Mouse (Mus musculus): ENCODE measurements around the gene Rgmb. TPM values are rescaled to one million over a fixed set of nuclear protein-coding genes. Genes with fewer than 3 reads are reported as not detected.

The Rgmb gene
- polyA plus RNA-seq, 1 experiment from 2014 or later, result 50.8 TPM

- no peak overlapping the region for H3K4me2 ChIP-seq (ENCODE audit: low read length)
- H3K27me3 ChIP-seq (replicated peaks; ENCODE audit: control insufficient read depth, insufficient read depth, low read length), result no peaks in the 10 kb centered on the region
- 18% methylated on average over 8 of the region's 8 CpGs for WGBS
- no peak for ATAC-seq
- H3K4me3 ChIP-seq (ENCODE audit: low read length), result no peak overlapping the region
- H3K9me3 ChIP-seq (ENCODE audit: control insufficient read depth, low read length), result no peaks in the 10 kb centered on the region
- no peaks in the 10 kb centered on the region for H3K36me3 ChIP-seq (ENCODE audit: control insufficient read depth, insufficient read depth, low read length)
- H3K27ac ChIP-seq (ENCODE audit: low read depth, low read length), result no peak overlapping the region
- peaks cover 8% of the 10 kb centered on the region for H3K4me1 ChIP-seq (ENCODE audit: control insufficient read depth, insufficient read depth, low read depth, low read length)
- H3K9ac ChIP-seq (ENCODE audit: low read depth, low read length), result no peak overlapping the region
Measured at GRCm38 (mm10) chr17:15831810-15832209, 971 bp upstream of the Rgmb start.

GRCm38 (mm10) chr17:15830171-15830765 is 571 bp downstream of the Rgmb start:
- Histone ChIP-seq H3K9ac (ENCODE audit: low read depth, low read length) (peak overlapping the region; percentile 84), H3K4me2 (ENCODE audit: low read length) (peak overlapping the region; percentile 90), H3K9me3 (ENCODE audit: control insufficient read depth, low read length) (no peaks in the 10 kb centered on the region), H3K4me1 (ENCODE audit: control insufficient read depth, insufficient read depth, low read depth, low read length) (peaks cover 8% of the 10 kb centered on the region), H3K36me3 (ENCODE audit: control insufficient read depth, insufficient read depth, low read length) (no peaks in the 10 kb centered on the region), H3K27me3 (replicated peaks; ENCODE audit: control insufficient read depth, insufficient read depth, low read length) (no peaks in the 10 kb centered on the region), H3K27ac (ENCODE audit: low read depth, low read length) (peak overlapping the region; percentile 91), H3K4me3 (ENCODE audit: low read length) (peak overlapping the region; percentile 73)
- WGBS, result 1% methylated on average over 33 of the region's 34 CpGs
- no peak for ATAC-seq

GRCm38 (mm10) chr17:15829198-15830170 is 1.4 kb downstream of the Rgmb start:
- ATAC-seq, result peak; percentile 6; the same call in 1 of the 2 replicates
- WGBS, result 1% methylated on average over 20 of the region's 20 CpGs

GRCm38 (mm10) chr17:15828131-15828917 is 2.5 kb downstream of the Rgmb start:
- Histone ChIP-seq H3K36me3 (ENCODE audit: control insufficient read depth, insufficient read depth, low read length) (no peaks in the 10 kb centered on the region), H3K4me3 (ENCODE audit: low read length) (peak overlapping the region; percentile 73), H3K27me3 (replicated peaks; ENCODE audit: control insufficient read depth, insufficient read depth, low read length) (no peaks in the 10 kb centered on the region), H3K9me3 (ENCODE audit: control insufficient read depth, low read length) (no peaks in the 10 kb centered on the region), H3K4me2 (ENCODE audit: low read length) (peak overlapping the region; percentile 93), H3K27ac (ENCODE audit: low read depth, low read length) (peak overlapping the region; percentile 91; the same call in 1 of the 2 replicates), H3K4me1 (ENCODE audit: control insufficient read depth, insufficient read depth, low read depth, low read length) (peaks cover 18% of the 10 kb centered on the region), H3K9ac (ENCODE audit: low read depth, low read length) (no peak overlapping the region)
- 38% methylated on average over 8 of the region's 8 CpGs for WGBS
- ATAC-seq, result no peak

More at GRCm38 (mm10) chr17:15829198-15830170, 1.4 kb downstream of the Rgmb start:
- Histone ChIP-seq H3K9ac (ENCODE audit: low read depth, low read length) (peak overlapping the region; percentile 84), H3K4me1 (ENCODE audit: control insufficient read depth, insufficient read depth, low read depth, low read length) (peaks cover 14% of the 10 kb centered on the region), H3K4me2 (ENCODE audit: low read length) (peak overlapping the region; percentile 90), H3K4me3 (ENCODE audit: low read length) (peak overlapping the region; percentile 73), H3K27me3 (replicated peaks; ENCODE audit: control insufficient read depth, insufficient read depth, low read length) (no peaks in the 10 kb centered on the region), H3K27ac (ENCODE audit: low read depth, low read length) (peak overlapping the region; percentile 91), H3K9me3 (ENCODE audit: control insufficient read depth, low read length) (no peaks in the 10 kb centered on the region), H3K36me3 (ENCODE audit: control insufficient read depth, insufficient read depth, low read length) (no peaks in the 10 kb centered on the region)

- peak overlapping the region; percentile 93 for H3K4me2 ChIP-seq (ENCODE audit: low read length)
- peaks cover 26% of the 10 kb centered on the region for H3K4me1 ChIP-seq (ENCODE audit: control insufficient read depth, insufficient read depth, low read depth, low read length)
- no peaks in the 10 kb centered on the region for H3K27me3 ChIP-seq (replicated peaks; ENCODE audit: control insufficient read depth, insufficient read depth, low read length)
- H3K9me3 ChIP-seq (ENCODE audit: control insufficient read depth, low read length), result no peaks in the 10 kb centered on the region
- no peaks in the 10 kb centered on the region for H3K36me3 ChIP-seq (ENCODE audit: control insufficient read depth, insufficient read depth, low read length)
- under 1% methylated on average over 18 of the region's 18 CpGs for WGBS
- peak overlapping the region; percentile 63 for H3K9ac ChIP-seq (ENCODE audit: low read depth, low read length)
- ATAC-seq, result peak; percentile 46
- peak overlapping the region; percentile 98 for H3K4me3 ChIP-seq (ENCODE audit: low read length)
- H3K27ac ChIP-seq (ENCODE audit: low read depth, low read length), result peak overlapping the region; percentile 79
Measured at GRCm38 (mm10) chr17:15826928-15827327, 3.9 kb downstream of the Rgmb start.

GRCm38 (mm10) chr17:15826444-15826909 is 4.4 kb downstream of the Rgmb start:
- Histone ChIP-seq H3K4me2 (ENCODE audit: low read length) (peak overlapping the region; percentile 93), H3K36me3 (ENCODE audit: control insufficient read depth, insufficient read depth, low read length) (no peaks in the 10 kb centered on the region), H3K27me3 (replicated peaks; ENCODE audit: control insufficient read depth, insufficient read depth, low read length) (no peaks in the 10 kb centered on the region), H3K27ac (ENCODE audit: low read depth, low read length) (peak overlapping the region; percentile 93), H3K9me3 (ENCODE audit: control insufficient read depth, low read length) (no peaks in the 10 kb centered on the region), H3K4me1 (ENCODE audit: control insufficient read depth, insufficient read depth, low read depth, low read length) (peaks cover 26% of the 10 kb centered on the region), H3K9ac (ENCODE audit: low read depth, low read length) (peak overlapping the region; percentile 96), H3K4me3 (ENCODE audit: low read length) (peak overlapping the region; percentile 98)
- ATAC-seq, result peak; percentile 94
- under 1% methylated on average over 31 of the region's 34 CpGs for WGBS

- H3K4me2 ChIP-seq (ENCODE audit: low read length), result peak overlapping the region; percentile 93
Measured at GRCm38 (mm10) chr17:15825481-15826396, 5.1 kb downstream of the Rgmb start.

GRCm38 (mm10) chr17:15824854-15825253 is 6.0 kb downstream of the Rgmb start:
- Histone ChIP-seq H3K9me3 (ENCODE audit: control insufficient read depth, low read length) (no peaks in the 10 kb centered on the region), H3K4me3 (ENCODE audit: low read length) (peak overlapping the region; percentile 98), H3K27me3 (replicated peaks; ENCODE audit: control insufficient read depth, insufficient read depth, low read length) (no peaks in the 10 kb centered on the region), H3K36me3 (ENCODE audit: control insufficient read depth, insufficient read depth, low read length) (no peaks in the 10 kb centered on the region), H3K9ac (ENCODE audit: low read depth, low read length) (peak overlapping the region; percentile 96), H3K27ac (ENCODE audit: low read depth, low read length) (peak overlapping the region; percentile 40), H3K4me1 (ENCODE audit: control insufficient read depth, insufficient read depth, low read depth, low read length) (peaks cover 30% of the 10 kb centered on the region), H3K4me2 (ENCODE audit: low read length) (peak overlapping the region; percentile 93)
- ATAC-seq, result no peak
- WGBS, result 16% methylated on average over 3 of the region's 3 CpGs

More at GRCm38 (mm10) chr17:15825481-15826396, 5.1 kb downstream of the Rgmb start:
- peak overlapping the region; percentile 96 for H3K9ac ChIP-seq (ENCODE audit: low read depth, low read length)
- under 1% methylated on average over 89 of the region's 102 CpGs for WGBS
- peak overlapping the region; percentile 93 for H3K27ac ChIP-seq (ENCODE audit: low read depth, low read length)
- H3K4me1 ChIP-seq (ENCODE audit: control insufficient read depth, insufficient read depth, low read depth, low read length), result peaks cover 26% of the 10 kb centered on the region
- peak; percentile 60 for ATAC-seq
- no peaks in the 10 kb centered on the region for H3K27me3 ChIP-seq (replicated peaks; ENCODE audit: control insufficient read depth, insufficient read depth, low read length)
- no peaks in the 10 kb centered on the region for H3K36me3 ChIP-seq (ENCODE audit: control insufficient read depth, insufficient read depth, low read length)
- H3K4me3 ChIP-seq (ENCODE audit: low read length), result peak overlapping the region; percentile 98
- no peaks in the 10 kb centered on the region for H3K9me3 ChIP-seq (ENCODE audit: control insufficient read depth, low read length)
